In the genomic region with DNA sequence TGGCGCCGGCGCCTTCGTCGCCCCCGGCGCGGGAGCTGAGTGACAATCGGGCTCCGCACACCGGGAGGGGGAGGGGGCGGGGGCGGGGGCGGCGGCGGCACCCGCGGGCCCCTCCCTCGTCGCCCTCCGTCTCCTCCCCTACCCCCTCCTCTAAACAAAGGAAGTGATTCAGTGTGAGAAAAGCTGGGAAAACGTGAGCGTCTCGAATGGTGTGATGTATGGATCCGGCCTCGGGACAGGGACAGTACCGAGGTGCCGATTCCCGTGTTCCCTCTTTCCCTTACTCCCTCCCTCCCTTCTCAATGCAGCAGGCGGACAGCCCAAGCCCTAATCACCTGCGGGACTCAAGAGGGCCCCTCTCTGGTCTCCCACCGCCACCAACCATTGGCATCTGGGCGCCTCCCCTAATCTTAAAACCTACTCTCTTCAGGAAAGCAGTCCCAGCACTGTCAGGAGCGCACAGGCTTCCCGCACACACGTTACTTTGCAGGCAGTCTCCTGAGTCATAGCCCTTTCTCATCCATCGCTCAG, we compare ENCODE assay signal across 8 mouse cellular contexts. TPM values are rescaled to one million over a fixed set of nuclear protein-coding genes. Genes with fewer than 3 reads are reported as not detected.
DNase-seq lines count a peak whose midpoint lies in the region; ATAC-seq and TF ChIP-seq lines count a peak whose summit lies in the region.

A gene (minus strand): TSS at position 41 of the 531 bp plus-strand sequence.

- H3K27ac ChIP-seq in heart, embryonic 16.5 days (ENCODE audit: low read length): peak within 1 kb of the TSS; percentile 90
- H3K27ac ChIP-seq in limb, embryonic 11.5 days (replicated peaks; ENCODE audit: low read depth, low read length): no peak within 1 kb of the TSS
- peak within 1 kb of the TSS; percentile 14; the same call in 1 of the 2 replicates for H3K27ac ChIP-seq in stomach, embryonic 16.5 days (ENCODE audit: low read length)

- peak within 1 kb of the TSS; percentile 67 for H3K9ac ChIP-seq in heart, embryonic 16.5 days (ENCODE audit: low read length)
- peak within 1 kb of the TSS; percentile 44; the same call in 1 of the 2 replicates for H3K9ac ChIP-seq in limb, embryonic 11.5 days (ENCODE audit: low read length)
- peak within 1 kb of the TSS; percentile 64 for H3K9ac ChIP-seq in stomach, embryonic 16.5 days (ENCODE audit: low read length)

- no peaks in the 10 kb centered on the region for H3K36me3 ChIP-seq in heart, embryonic 16.5 days (ENCODE audit: control insufficient read depth, insufficient read depth)
- H3K36me3 ChIP-seq in limb, embryonic 11.5 days (ENCODE audit: control insufficient read depth, insufficient read depth, low read length): no peaks in the 10 kb centered on the region
- H3K36me3 ChIP-seq in stomach, embryonic 16.5 days (ENCODE audit: control insufficient read depth, insufficient read depth, low read length): no peaks in the 10 kb centered on the region

- peaks cover 47% of the 10 kb centered on the region for H3K4me1 ChIP-seq in heart, embryonic 16.5 days (ENCODE audit: control insufficient read depth, insufficient read depth, low read length)
- H3K4me1 ChIP-seq in limb, embryonic 11.5 days (ENCODE audit: control insufficient read depth, insufficient read depth, low read length): peaks cover 8% of the 10 kb centered on the region; the same call in 1 of the 2 replicates
- H3K4me1 ChIP-seq in stomach, embryonic 16.5 days (ENCODE audit: control insufficient read depth, insufficient read depth, low read length): peaks cover 16% of the 10 kb centered on the region

- H3K4me3 ChIP-seq in heart, embryonic 16.5 days (ENCODE audit: low read length): peak within 1 kb of the TSS; percentile 54
- peak within 1 kb of the TSS; percentile 36 for H3K4me3 ChIP-seq in limb, embryonic 11.5 days (ENCODE audit: low read depth, low read length)
- H3K4me3 ChIP-seq in stomach, embryonic 16.5 days (replicated peaks; ENCODE audit: low read length): peak within 1 kb of the TSS; percentile 46

- no peak for DNase-seq in left cerebral cortex, adult 18-20 months (ENCODE audit: low spot score in 2 of 2)
- no peak for DNase-seq in left cerebral cortex, adult 11 months (ENCODE audit: low spot score)
- peak; percentile 43 for DNase-seq in brain, embryonic 14.5 days (ENCODE audit: low read depth)
- DNase-seq in limb, embryonic 11.5 days (ENCODE audit: low spot score): peak; percentile 38
- no peak for DNase-seq in thymus, postnatal 14 days
- no peak for DNase-seq in frontal cortex, postnatal 14 days (ENCODE audit: low spot score in 2 of 2)

- 2% methylated on average over 36 of the region's 37 CpGs for WGBS in heart, embryonic 16.5 days
- under 1% methylated on average over 34 of the region's 37 CpGs for WGBS in limb, embryonic 11.5 days
- 1% methylated on average over 37 of the region's 37 CpGs for WGBS in stomach, embryonic 16.5 days

- no peak for TF ChIP-seq CTCF in brain, embryonic 14.5 days (IDR thresholded peaks at IDR 0.05; ENCODE audit: borderline replicate concordance, extremely low read depth, insufficient read depth, insufficient read length)

- 0 out of 2 replicates have a peak, but pooled peaks have one; percentile 1 for ATAC-seq in heart, embryonic 16.5 days (replicated peaks; ENCODE audit: extremely low read depth, insufficient read depth, low FRiP score)
- ATAC-seq in limb, embryonic 11.5 days (ENCODE audit: insufficient number of reproducible peaks, low FRiP score, low TSS enrichment, low read depth): no peak
- no peak for ATAC-seq in stomach, embryonic 16.5 days (ENCODE audit: insufficient read depth, low FRiP score)

- no peaks in the 10 kb centered on the region for H3K9me3 ChIP-seq in heart, embryonic 16.5 days (replicated peaks; ENCODE audit: control insufficient read depth, low read length)
- H3K9me3 ChIP-seq in limb, embryonic 11.5 days (ENCODE audit: control insufficient read depth, low read length): no peaks in the 10 kb centered on the region
- H3K9me3 ChIP-seq in stomach, embryonic 16.5 days (replicated peaks; ENCODE audit: control insufficient read depth, low read length): no peaks in the 10 kb centered on the region

- H3K27me3 ChIP-seq in heart, embryonic 16.5 days (ENCODE audit: control insufficient read depth, insufficient read depth, low read length): peaks cover 20% of the 10 kb centered on the region
- peaks cover 47% of the 10 kb centered on the region for H3K27me3 ChIP-seq in limb, embryonic 11.5 days (ENCODE audit: control insufficient read depth, insufficient read depth, low read length)
- H3K27me3 ChIP-seq in stomach, embryonic 16.5 days (ENCODE audit: control insufficient read depth, insufficient read depth, low read length): peaks cover 26% of the 10 kb centered on the region

- no peak for TF ChIP-seq POLR2A in brain, embryonic 14.5 days (IDR thresholded peaks at IDR 0.05; ENCODE audit: borderline replicate concordance, extremely low read depth, insufficient read depth, insufficient read length, poor library complexity, severe bottlenecking)

- peak within 1 kb of the TSS; percentile 95 for H3K4me2 ChIP-seq in heart, embryonic 16.5 days (ENCODE audit: low read depth, low read length)
- peak within 1 kb of the TSS; percentile 79 for H3K4me2 ChIP-seq in limb, embryonic 11.5 days (ENCODE audit: low read depth, severe bottlenecking)
- H3K4me2 ChIP-seq in stomach, embryonic 16.5 days (ENCODE audit: low read depth, low read length): peak within 1 kb of the TSS; percentile 88

RNA-seq across cellular contexts. Expression of the gene that starts here (rescaled TPM):
- total RNA-seq in left cerebral cortex, adult 18-20 months (2021): 100 to 1,000 TPM; 167 to 172 TPM
- polyA plus RNA-seq in brain, embryonic 14.5 days (2012; rRNA removed): 12.9 and 15.2 TPM in 2 replicates
- polyA plus RNA-seq in heart, embryonic 16.5 days (2015; fragmentation: Nextera tagmentation; extraction: Ambion mirVana): 26.7 and 30.0 TPM in 2 replicates
- 0.87 and 0.88 TPM in 2 replicates for polyA plus RNA-seq in limb, embryonic 11.5 days (2014; fragmentation: Nextera tagmentation; extraction: Ambion mirVana)
- 15.3 and 22.3 TPM in 2 replicates for polyA plus RNA-seq in stomach, embryonic 16.5 days (2015; fragmentation: Nextera tagmentation; extraction: Ambion mirVana)

Comparison
In these comparisons a context has a peak if more than half of its experiments do, and no peak if none do; other contexts are left out.
1. Peak in DNase-seq, H3K4me3 ChIP-seq, H3K9ac ChIP-seq and H3K4me2 ChIP-seq in limb, embryonic 11.5 days; RNA of the gene not detected or under 1 TPM.